Mouse (Mus musculus) heart, adult 11 months (tissue): ENCODE results near the gene Gm5148.

Source experiments
- DNase-seq: peaks from one replicate; pipeline ENCODE4 v3.0.0; 2022

Gene Gm5148

DNA sequence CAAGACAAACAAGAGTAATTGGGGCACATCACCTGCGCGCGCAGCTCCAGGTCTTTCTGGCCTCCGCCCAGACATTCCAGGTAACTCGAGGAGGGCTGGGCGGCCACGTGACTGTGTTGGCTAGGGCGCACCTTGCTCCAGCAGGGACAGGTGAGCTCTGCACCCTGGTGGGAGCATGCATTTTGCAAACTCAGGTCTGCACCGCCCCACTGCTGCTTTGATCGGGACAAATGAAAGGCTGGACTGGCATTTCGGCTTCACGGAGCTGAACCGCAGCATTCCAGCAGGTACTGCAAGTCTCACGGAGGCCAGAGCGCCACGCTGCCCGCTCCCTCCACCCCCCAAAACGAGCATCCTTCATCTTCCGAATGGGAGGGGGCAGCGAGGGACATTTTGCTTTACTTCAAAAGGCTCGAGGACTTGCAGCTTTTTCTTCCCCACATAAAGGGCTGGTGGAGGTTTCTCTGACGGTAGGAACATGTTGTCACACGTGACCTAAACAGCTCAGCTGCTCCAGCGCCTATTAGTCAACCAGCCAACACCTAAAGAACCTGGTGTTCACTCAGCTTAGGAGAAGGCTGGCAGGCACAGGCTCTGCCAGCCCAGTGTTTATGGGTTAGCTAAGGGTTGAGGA lies at the start of gene Gm5148:
TSS of gene Gm5148 (minus strand) at position 320 of the 634 bp plus-strand sequence.
- peak; percentile 90 for DNase-seq

DNA sequence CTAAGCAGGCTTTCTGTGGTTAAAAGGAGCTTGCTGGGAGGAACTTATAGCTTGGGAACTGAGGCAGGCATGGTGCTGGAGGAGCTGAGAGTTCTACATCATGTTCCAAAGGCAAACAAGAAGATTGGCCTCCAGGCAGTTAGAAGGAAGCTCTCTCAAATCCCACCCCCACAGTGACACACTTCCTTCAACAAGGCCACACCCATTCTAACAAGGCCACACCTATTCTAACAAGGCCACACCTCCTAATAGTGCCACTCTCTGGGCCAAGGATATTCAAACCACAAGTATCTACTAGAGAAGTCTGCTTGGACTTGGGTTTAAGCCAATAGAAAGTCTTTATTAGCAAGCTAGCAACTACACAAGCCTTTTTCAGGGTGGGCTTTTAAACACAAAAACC lies 46.7 kb upstream of the Gm5148 start:
- DNase-seq = no peak

DNA sequence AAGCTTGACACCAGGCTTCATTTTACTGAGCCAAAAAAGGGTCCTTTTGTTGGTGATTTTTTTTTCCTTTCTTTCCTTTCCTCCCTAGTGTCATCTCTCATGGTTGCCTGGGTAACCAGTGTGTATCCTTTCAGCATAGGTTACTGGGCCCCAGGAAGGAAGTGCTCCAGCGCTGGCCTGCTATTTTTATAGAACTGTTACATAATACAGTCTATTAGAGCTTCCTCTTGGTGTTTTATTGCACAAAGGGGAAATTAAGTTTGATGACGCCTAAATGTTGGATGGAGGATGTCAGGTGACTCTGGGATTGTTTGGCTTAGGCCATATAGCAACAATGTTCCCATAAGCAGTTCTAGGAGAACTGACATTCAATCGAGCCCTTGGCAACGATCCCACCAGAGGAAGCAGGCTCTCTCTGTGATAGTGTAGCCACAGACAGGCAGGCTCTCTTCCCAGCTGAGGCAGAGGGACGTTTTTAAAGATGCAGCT lies 45.0 kb upstream of the Gm5148 start:
- DNase-seq = peak; percentile 99

DNA sequence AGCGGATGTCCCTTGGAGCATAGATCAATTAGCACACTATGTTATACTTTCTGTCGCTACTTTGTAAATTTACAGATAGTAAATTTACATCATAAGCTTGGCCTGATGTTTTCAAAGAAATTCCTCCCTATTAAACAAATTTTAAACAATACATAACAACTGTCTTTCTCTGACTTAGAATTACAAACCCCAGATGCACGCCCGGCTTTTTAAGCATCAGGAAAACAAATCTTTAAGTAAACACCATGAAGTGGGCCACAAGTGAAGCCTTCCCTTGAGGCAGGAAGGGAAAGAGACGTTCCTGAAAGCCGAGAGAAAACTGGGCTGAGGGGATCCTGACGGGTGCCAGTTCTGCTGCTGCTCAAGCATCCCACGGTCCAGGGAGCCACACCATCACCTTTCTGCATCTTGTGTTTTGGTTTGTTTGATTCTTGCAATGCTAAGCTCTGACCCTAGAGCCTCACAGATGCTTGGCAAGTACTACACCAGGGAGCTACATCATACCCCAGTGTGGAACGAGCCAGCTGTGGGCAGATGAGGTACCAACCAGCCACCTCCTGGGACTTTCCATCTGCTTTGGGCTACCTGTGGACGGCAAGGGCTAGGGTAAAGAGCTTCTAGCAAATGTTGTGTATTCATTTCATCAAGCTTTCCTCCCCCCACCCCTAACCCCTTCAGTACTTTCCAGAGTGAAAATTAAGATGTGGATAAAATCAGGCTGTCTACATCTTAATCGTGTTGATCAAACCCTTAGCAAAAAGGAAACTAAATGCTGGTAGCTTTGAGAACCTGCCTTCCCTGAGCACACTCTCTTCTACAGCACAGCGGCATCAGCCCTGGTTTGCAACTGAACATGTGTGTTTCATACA lies 43.1 kb upstream of the Gm5148 start:
- peak; percentile 88 for DNase-seq

DNA sequence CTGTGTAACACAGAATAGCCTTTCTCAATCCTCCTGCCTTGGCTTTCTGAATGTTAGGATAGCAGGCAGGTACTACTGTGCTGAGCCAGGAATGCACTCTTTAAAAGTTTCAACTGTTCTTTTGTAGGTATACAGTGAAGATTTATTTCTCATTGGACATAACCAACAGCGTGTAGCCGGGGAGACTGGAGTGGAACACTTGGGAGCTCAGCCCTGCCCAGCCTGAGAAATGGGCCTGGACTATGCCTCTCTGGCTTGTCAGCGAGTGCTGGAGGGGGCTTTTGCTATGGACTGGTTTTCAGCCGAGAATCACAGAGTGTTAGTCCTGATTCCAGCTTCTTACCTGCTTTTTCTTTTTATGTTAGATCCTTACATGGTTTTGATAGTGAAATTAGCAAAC lies 42.3 kb upstream of the Gm5148 start:
- DNase-seq = no peak

DNA sequence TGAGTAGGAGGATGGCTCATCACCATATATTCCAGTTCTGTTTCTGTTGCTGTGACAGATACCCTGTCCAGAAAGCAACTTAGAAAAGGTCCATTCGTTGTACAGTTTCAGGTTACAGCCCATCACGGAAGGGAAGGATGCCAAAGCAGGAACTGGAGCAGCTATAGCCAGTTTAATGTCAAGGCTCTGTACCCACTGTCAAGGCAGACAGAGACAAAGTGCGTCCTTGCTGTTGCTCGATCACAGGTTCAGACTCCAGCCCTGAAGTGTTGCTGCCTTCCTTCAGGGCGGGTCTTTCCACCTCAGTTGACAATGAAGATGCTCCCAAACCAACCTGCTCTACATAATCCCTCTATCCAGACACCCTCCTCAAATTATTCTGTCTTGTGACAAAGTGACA lies 41.7 kb upstream of the Gm5148 start:
- DNase-seq = no peak

DNA sequence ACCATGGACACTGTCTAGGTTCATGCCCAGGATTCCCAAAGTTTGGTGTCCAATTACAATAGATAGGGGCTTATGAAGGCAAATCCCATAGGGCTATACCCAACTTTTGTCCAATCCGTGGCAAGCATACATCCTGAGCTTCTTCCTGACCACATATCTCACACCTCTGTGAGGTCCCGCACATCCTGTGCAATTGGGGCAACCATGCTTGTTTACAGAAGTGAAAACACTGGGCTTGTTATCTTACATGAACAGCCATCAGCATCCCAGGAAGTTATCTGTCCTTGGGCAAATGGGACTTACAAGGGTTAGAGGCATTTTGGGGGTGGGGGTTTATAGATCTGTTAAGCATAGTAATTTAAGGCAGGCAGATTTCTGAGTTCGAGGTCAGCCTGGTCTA lies 41.0 kb upstream of the Gm5148 start:
- no peak for DNase-seq

DNA sequence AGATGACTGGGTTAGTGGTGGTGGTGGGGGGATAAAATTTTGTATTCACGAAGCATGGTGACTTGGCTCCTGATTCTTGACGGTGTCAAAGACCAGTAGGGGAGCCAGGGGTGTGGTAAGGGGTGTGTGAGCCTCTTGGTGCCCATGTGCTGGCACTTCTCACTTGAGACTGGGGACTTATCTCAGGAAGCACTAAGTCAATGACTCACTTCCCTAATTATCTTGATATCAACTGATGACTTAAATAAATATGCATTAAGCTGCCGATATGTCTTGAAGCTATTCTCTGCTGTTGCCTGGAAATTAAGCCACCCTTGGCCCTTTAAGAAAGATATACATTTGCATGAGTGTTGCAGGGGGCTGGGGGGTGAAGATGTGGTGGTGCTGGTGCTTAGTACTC lies 38.0 kb upstream of the Gm5148 start:
- DNase-seq = no peak

DNA sequence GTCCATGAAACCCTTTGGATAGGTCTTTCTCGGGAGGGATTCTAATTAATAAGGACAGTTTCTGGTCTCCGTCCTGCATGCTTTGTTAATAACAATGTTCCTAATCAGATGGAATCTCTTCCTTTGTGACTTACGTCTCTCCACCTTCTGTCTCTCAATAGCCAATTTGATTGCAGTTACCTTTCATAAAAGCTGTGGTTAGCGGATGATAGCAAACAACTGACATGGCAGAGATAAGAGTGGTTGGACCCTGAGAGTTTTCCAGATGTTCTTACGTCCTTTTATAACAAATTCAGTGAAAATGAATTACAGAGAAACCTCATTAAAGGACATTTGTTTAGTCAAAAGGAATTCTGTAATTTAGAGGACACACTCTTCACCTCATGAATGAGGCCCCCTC lies 37.5 kb upstream of the Gm5148 start:
- no peak for DNase-seq

DNA sequence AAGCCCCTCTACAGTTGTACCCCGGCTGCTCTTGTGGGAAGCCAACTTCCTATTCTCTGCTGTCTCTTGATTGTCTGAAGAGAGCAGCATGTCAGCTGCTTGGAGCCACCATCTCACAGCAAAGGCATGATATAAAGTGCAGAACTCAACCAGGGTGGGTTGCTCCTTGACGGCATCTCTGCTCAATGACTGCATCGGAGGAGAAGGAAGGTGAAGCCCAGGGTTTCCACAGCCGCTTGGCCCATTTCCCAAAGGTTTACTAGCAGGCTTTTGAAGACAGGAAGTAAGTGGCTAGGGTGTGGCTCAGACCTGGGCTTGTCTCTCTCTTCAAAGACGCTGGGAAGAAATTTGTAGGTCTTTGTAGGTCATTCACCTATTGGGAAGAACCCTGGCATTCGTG lies 36.6 kb upstream of the Gm5148 start:
- DNase-seq = peak; percentile 96

DNA sequence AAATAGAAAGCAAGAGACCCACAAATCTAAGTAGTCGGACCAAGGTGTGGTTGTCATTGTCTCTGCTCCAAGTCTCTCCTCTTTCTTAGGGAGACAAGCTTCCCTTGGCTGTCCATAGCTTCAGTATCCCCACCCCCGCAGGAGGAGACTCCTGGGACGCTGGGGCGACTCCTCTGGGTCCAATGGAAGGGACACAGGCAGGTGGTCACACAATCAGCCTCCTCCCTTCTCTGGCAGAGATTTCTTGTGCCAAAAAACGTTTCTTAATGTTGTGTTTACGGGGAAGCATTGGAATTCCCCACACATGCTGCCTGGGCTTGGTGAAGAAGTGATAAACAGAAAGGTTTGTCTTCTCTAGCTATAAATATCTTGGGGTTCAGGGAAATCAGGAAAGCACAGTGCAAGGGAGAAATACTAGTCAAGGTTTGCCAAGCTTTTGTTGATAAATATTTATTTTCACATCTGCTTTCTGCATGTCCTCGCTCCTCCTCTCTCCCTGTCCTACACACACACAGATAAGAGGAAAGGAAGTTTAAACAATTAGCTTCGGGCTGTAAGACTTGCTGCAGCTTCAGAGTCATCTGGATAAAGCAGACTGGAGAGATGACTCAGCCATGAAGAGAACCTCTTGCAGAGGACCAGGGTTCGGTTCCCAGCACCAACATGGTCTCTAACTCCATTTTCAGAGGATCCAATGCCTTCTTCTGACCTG lies 34.5 kb upstream of the Gm5148 start:
- peak; percentile 99 for DNase-seq

DNA sequence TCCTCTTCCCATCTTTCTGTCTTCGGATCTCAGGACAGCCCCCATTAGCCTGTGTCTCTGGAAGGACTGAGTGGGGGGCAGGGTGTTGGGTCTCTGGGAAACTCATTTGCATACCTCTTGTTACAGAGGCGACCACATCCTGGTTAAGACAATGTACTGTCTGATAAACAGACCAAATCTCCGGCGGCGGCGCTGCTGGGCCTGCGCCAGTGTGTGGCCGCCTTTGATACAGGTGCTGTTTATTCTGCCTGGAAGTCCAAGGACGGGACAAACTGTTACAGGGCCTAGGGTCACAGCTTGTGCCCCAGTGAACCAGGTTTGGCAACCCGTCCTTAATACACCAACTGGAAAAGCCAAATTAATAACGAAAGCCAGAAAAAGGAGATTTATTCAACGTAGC lies 33.8 kb upstream of the Gm5148 start:
- peak; percentile 99 for DNase-seq

DNA sequence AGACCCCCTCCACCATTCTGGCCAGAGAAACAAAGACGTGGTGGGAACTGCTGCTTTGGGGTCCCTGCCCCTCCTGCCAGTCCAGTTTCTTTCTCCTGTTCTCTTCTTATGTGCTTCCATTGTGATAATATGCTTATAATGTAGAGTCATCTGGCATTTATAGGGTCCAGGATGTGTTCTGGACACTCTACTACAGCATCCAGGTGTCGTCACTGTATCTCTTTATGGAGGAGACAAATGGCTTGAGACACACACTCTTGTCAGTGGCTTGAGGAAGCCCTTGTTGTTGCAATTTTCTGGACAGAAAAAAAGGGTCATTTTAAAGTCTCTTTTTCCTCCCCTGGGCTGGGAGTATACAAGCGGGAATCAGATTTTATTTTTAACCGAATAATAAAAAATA lies 33.3 kb upstream of the Gm5148 start:
- no peak for DNase-seq

DNA sequence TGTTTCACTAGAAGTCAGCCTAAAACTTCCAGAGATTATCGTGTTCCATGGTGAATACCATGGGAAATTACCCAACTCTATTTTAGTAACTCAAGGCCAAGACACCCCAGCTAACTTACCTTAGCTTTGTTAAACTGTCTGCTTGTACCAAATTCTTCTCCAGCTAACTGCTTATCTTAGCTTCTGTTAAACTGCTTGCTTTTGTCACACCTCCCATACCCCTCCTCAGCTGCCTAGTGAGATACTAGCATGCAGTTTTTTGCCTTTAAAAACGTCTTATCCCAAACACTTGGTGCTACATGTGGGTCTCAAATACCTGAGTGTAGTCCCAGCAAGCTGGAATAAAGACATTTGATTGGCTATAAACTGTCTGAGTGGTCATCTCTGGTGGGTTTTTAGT lies 31.7 kb upstream of the Gm5148 start:
- no peak for DNase-seq

DNA sequence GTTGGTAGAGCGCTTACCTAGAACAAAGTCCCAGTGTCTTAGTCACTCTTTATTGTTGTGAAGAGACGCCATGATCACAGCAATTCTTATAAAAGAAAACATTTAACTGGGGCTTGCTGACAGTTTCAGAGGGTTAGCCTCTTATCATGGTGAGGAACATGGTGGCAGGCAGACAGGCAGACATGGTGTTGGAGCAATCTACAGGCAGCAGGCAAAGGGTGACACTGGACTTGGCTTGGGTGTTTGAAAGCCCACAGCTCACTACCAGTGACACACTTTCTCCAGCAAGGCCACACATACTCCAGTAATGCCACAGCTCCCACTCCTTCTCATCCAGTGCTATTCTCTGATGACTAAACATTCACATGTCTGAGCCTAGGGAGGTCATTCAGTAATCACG lies 30.3 kb upstream of the Gm5148 start:
- no peak for DNase-seq

DNA sequence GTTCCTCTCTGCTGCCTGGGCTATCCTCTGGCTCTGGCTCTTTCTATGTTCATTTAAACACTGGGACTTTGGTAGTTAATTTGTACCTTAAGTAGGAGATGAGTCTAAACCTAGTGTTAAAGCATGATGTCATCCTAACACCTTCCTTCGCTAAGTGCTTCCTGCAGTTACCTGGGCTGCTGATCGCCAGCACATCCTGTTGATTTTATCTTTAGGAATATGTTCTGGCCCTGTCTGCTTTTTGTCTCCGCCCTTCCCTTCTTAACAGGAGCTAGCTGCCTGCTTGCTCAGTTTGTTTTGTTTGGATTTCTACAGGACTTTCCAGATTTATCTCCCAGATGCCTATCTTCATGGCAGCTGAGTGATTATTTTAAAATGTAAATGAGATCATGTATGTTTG lies 28.9 kb upstream of the Gm5148 start:
- peak; percentile 92 for DNase-seq

DNA sequence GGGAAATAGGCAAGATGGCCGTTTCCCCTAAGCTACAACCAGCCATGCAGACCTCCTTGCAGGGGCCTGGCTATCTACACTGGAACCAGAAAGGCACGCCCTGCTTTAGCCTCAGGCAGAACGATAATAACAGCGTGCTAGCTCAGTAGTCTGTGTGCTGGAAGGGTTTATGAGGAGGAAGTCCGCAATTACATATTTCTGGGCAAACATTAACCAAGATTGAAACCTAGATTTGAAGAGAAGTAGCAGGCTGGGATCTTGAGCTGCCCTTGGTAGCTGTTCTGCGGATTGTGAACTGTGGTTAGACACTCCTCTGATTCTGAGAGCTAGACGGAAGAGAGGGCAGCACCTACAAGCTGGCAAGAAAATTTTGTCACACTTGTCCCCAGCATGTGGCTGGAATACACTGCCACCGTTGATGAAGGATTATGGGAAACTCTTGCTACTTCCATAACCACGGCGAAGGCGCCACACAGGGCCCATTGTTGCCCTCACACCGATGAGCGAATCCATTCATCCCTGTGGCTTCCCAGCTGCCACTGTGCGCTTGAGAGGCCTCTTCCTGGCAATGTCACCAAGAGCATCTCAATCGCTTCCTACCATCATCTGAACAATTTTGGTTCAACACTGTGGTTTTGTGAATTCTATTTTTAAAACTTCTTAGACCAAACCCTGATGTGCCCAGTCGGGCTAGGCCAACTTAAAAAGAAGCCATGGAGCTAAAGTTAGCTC lies 23.9 kb upstream of the Gm5148 start:
- no peak for DNase-seq

DNA sequence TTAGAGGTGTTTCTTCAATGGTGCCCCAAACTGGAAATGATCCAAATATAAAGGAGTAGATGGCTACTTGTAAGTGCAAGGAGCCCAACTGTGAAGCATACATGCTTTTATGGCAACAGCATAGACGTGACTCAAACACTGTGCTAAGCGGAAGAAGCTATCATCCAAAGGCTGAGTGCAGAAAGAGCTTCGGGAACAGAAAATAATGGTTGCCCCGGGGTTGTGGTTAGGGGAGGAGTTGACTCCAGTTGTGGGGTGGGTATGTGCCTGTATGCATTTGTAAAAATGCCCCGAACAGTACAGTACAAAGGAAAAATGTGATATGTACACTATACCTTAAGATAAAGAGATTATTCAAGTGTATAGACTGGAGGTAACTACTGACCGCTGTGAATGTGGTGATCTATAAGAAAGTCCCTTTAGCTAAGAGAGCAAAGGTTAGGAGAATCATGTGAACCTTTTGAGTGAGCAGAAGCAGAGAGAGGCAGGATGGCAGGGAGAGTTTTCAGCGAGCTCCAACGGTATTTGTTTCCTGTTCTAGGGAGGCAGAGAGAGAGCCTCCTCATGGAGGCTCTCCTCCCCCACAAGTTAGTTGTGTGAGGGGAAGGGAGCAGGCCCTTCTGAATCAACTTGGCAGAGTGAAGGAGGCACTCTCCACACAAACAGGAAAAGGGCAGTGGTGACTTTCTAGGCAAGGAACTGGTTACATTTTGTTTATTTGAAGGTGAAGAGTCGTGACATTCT lies 23.1 kb upstream of the Gm5148 start:
- no peak for DNase-seq

DNA sequence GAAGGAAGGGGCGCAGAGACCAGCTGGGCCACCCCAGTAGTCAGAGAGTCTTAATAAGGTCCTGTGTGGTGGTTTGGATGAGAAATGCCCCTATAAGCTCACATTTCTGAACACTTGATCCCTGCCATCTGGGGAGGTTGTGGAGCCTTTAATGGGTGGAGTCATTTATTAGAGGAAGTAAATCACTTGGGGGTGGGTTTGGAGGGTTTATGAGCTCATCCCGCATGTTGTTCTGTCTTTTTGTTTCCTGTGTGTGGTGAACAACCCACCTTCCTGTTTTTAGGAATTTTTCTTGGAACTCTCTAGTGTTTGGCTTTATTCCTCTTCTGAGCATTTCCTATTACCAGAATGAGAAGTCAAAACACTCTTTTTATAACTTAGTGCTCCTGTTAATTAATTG lies 19.8 kb upstream of the Gm5148 start:
- no peak for DNase-seq

DNA sequence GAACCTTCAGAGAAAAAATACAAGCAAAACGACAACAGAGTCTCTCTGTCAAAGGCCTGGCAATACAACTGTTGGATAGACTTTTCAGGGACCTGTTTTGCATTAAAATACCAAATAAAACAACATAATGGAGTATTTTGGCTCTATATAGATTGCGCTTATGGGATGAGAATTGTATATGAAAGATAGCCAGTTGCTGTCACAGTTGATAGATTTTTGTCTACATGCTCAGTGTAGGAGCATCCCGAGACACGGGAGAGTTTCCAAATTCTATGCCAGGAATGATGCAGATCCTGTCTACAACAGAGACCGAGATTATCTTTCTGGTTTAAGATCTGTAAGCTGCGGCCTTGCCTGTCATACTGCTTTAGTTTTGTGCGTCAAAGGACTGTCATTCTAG lies 15.7 kb upstream of the Gm5148 start:
- no peak for DNase-seq

DNA sequence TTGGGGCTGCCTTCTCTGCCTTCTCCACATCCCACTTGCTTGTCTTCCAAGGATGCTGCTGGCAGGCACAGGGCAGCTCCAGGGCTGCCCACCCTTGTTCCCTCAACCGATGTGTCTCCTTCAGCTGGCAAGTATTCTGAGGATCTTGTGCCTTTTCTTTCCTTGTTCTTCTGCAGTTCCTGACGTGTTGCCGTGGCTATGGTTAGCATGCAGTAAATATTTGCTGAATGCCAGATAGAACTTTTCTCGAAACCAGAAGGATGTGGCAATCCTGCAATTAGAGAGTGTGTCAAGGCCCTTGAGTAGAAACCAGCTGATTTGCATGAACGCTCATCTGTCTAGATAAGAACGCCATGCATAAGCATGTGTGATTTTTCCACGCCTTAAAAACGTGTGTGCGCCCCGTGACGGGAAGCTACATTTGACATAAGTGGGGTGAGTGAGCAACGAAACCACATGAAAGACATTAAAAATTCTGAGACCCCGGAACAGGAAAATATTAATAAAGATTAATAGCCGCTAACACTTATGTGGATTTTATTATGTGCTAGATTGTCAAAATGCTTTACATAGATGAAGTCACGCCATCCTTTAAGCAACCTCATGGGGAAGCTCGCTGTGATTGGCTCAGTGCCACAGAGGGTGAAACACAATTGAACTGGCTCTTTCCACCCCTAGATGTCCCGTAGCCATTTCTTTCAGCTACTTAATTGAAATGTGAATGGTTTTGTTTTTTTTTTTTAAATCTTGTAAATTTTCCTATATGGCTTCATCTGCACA lies 14.1 kb upstream of the Gm5148 start:
- peak; percentile 96 for DNase-seq

DNA sequence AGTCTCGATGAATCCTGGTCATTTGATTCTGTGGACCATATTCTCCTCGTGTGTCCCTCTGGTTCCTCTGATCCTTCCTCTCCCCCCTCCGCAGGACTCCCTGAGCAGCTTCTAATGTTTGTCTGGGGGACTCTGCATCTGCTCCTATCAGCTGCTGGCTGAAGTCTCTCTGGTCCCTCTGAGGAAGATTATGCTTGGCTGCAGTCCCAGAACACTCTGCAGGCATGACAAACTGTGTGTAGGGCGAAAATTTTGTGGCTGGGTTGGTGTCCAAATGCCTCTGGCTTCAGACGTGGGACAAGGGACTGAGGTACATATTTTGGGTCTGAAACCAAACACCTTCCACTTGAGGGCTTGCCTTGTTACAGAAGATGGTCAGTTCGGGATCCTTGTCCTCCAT lies 13.1 kb upstream of the Gm5148 start:
- peak; percentile 99 for DNase-seq
